Mouse (Mus musculus): ENCODE results near the gene Olfr1089. TPM values are rescaled to one million over a fixed set of nuclear protein-coding genes. Genes with fewer than 3 reads are reported as not detected.

Olfr1089 gene
- total RNA-seq (2023), result not detected in 4 replicates

DNA sequence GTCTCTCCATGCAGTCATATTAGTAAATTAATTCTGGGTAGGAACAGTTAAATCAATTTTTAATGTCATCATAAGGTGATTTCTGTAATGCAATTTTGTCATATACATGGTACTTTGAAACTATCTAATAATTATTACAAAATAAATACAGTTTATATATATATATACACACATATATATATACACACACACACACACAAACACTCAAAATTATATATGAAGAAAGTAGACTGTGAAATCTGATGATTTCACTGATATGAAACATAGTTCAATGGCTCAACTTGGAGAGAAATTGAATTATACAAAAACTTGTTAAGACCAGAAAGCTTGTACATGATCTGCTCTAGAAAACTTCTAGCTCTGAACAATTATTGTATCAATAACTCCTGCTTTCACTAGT is at the start of gene Olfr1089:
TSS of gene Olfr1089 (minus strand) at position 101 of the 400 bp plus-strand sequence.

DNA sequence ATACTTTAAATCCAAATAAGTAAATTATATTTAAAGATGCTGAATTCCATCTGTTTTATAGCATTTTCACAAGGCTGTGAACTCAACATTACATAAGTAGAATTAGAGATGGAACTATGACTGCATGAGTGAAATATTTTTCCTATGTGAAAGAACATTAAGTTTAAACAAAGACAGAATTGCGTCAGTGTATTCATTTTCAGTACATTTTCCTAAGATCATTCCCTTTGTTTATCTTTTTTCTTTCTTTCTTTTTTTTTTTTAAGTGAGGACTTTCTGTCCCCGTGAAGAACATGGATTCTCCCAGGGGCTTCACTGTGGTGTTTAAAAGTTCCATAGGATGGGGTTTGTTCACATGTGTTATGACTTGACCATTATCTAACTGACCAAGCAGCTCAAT is 48.7 kb upstream of the Olfr1089 start, which contains the start of gene Olfr1093:
TSS of gene Olfr1093 (plus strand) at position 301 of the 400 bp plus-strand sequence.

DNA sequence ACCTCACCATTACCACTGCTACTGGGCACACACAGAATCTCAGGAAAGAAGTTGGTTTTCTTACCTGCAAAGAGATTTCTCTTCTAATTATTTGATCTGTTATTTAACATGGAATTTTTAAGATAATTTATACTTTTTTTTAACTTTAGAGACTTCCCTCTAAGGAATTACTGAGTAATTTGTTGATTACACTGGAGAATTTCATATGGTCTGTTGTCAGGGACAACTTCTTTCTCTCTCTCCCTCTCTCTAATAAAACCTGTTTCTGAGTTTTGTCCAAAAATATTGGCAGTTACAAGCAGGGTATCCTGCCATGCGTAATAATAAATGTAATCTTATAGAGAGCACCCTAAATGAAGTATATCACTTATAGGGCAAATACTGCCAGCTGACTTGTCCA is 25.4 kb upstream of the Olfr1089 start, which contains the start of gene Olfr1090:
TSS of gene Olfr1090 (minus strand) at position 101 of the 400 bp plus-strand sequence.

DNA sequence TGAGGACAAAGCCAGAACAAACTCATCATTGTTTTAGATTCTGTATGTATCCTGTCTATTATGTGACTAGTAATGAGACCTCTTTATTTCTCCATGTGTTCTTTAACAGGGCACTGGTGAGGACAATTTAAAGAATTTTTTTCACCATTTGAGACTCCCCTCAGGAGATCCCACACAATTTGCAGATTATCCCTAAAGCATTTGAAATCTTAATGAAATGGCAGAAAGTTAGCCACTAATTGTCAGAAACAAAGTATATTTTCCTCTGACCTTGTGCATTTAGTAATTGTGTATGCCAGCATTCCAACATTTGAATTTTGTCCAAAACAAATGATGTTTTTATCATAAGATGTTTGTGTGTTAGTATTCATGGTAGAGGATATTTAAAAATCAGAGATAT is 35.2 kb downstream of the Olfr1089 start, which contains the start of gene Olfr1087:
TSS of gene Olfr1087 (minus strand) at position 101 of the 400 bp plus-strand sequence.

Other genes starting within 250 kb of the Olfr1089 start
- gene Olfr228, start 246.3 kb downstream of the Olfr1089 start, total RNA-seq (2023), result not detected in 4 replicates
- not detected in 4 replicates for gene Olfr1076, start 225.2 kb downstream of the Olfr1089 start, total RNA-seq (2023)
- not detected in 4 replicates for gene Olfr1079, start 191.2 kb downstream of the Olfr1089 start, total RNA-seq (2023)
- gene Olfr1080, start 175.5 kb downstream of the Olfr1089 start, total RNA-seq (2023), result not detected in 4 replicates
- gene Olfr1082, start 134.7 kb downstream of the Olfr1089 start, total RNA-seq (2023), result not detected in 4 replicates
- not detected in 4 replicates for gene Olfr1084, start 94.0 kb downstream of the Olfr1089 start, total RNA-seq (2023)
- not detected in 4 replicates for gene Olfr1085, start 71.7 kb downstream of the Olfr1089 start, total RNA-seq (2023)
- not detected in 4 replicates for gene Olfr1086, start 53.6 kb downstream of the Olfr1089 start, total RNA-seq (2023)
- not detected in 4 replicates for gene Olfr1087, start 35.3 kb downstream of the Olfr1089 start, total RNA-seq (2023)
- gene Olfr1090, start 25.3 kb upstream of the Olfr1089 start, total RNA-seq (2023), result not detected in 4 replicates
- not detected in 4 replicates for gene Olfr1093, start 48.8 kb upstream of the Olfr1089 start, total RNA-seq (2023)
- not detected in 4 replicates for gene Olfr141, start 76.3 kb upstream of the Olfr1089 start, total RNA-seq (2023)
- gene Olfr1094, start 91.0 kb upstream of the Olfr1089 start, total RNA-seq (2023), result not detected in 4 replicates
- not detected in 4 replicates for gene Olfr1095, start 118.0 kb upstream of the Olfr1089 start, total RNA-seq (2023)
- gene Gm13723, start 141.1 kb upstream of the Olfr1089 start, total RNA-seq (2023), result not detected in 4 replicates
- gene Olfr1097, start 158.5 kb upstream of the Olfr1089 start, total RNA-seq (2023), result not detected in 4 replicates
- not detected in 4 replicates for gene Olfr1098, start 190.8 kb upstream of the Olfr1089 start, total RNA-seq (2023)
- gene Olfr1099, start 227.0 kb upstream of the Olfr1089 start, total RNA-seq (2023), result not detected in 4 replicates
- gene Olfr1100, start 246.3 kb upstream of the Olfr1089 start, total RNA-seq (2023), result not detected in 4 replicates

All from B cell, adult 62 days (primary cell).